Mouse (Mus musculus): ENCODE data around the gene Rad23a.

Rad23a gene

DNA sequence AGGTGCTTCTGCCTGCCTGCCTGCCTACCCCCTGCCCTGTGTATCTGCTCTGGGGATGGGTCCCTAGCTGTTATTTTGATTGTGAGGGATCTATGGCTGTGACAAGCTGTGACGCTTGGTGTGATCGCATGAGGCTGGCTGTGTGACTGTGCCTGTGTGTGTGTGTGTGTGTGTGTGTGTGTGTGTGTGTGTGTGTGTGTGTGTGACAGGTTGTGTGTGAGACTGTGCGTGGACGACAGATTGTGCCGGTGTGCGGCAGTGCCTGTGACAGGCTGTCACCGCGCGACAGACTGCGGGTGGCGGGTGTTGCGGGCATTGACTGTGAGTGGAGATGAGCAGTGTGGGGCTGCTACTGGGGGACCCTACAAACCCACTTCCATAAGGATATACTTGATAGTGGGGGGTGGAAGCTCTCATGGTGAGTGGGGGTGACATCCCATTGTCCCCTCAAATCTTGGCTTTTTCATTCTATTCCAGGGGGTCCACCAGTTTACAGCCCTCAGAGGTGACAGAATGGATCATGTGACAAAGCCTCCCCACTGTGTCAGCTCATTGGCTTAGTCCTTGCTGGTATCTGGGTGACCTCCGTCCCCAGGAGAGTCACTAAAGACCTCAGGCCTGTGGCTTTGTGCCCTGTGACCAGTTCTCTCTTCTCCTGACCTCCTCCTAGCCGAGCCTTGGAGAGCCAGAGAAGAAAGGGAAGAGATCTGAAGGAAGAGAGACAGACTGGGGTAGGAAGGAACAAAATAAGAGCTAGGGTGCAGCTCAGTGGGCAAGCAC is 52.8 kb downstream of the Rad23a start:
- DNase-seq (ENCODE audit: low spot score) = no peak

DNA sequence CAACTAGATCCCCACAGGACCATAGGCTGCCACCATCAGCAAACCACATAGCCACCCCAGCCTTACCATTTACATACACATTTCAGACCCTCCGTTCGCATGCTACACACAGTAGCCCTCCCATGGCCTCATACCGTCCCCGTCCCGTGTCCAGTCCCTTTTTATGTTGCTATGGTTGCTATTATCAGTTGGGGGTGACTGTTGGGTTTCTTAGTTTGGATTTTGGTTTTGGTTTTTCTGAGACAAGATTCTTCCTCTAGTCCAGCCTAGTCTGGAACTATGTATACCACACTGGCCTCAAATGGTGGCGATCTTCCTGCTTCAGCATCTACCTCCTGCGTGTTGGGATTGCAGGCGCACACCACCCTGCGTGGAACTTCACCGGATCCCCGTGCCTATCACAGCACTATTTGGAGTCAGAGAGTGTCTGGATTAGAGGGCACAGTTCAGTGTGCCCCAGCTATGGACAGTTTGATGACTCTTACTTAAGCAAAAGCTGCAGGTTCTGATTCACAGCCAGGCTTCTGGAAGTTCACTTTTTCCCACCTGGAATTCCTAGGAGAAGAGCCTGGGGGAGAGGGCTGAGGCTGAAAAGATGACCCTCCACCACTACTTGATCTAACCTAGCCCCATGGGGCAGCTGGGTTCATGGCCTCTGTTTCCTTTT is 53.5 kb downstream of the Rad23a start:
- no peak for DNase-seq (ENCODE audit: low spot score)

DNA sequence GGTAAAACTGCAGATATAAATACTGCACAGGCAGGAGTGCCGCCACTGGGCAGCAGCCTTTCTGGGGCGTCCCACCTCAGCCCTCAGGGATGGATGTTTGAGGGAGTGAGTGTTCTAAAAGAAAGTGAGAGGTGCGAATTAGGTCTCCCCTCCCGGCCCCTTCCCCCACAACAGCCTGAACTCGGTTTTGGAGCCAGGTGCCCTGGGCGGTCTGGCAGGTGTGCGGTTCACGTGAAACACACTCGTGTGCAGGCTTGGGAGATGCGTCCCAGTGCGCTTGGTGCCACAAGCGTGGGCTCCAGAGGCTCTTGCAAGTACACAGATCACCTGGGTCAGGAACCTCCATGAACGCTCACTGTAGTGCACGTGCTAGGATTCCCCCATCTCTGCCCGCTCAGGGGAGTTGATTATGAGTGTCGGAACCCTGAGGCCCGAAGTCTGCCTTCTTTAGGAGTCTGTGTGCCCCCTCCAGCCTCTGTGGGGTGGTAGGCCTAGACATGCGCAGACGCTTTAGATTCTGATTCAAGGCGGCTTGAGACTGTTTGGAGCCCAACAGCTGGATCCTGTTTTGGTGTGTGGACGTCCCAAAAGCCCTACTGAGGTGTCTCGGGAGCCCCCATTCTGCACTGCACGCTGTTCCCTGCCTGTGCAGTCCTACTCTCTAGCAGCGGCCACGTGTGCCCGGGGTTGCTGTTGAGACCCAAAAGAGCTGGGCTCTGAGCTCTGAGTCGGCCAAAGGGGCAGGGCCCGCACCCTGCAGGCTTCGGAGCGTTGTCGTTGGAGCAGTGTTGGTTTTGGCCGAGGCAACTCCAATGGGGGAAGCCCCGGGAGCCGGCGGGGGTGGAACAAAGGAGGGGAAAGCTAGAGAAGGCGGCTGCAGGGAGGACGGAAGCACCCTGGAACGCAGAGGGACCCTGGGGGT is 54.4 kb downstream of the Rad23a start:
- no peak for DNase-seq (ENCODE audit: low spot score)

DNA sequence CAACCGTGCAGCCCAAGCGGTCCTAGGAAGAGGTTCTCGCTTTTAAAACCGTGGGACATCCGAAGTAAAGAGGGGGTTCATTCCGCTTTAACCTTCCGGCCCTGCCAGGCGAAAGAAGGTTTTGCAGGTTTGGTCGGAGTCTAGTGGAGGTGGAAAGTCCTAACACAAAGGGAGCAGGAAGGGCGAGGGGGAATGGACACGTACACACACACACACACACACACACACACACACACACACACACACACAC is 55.0 kb downstream of the Rad23a start:
- DNase-seq (ENCODE audit: low spot score) = no peak

DNA sequence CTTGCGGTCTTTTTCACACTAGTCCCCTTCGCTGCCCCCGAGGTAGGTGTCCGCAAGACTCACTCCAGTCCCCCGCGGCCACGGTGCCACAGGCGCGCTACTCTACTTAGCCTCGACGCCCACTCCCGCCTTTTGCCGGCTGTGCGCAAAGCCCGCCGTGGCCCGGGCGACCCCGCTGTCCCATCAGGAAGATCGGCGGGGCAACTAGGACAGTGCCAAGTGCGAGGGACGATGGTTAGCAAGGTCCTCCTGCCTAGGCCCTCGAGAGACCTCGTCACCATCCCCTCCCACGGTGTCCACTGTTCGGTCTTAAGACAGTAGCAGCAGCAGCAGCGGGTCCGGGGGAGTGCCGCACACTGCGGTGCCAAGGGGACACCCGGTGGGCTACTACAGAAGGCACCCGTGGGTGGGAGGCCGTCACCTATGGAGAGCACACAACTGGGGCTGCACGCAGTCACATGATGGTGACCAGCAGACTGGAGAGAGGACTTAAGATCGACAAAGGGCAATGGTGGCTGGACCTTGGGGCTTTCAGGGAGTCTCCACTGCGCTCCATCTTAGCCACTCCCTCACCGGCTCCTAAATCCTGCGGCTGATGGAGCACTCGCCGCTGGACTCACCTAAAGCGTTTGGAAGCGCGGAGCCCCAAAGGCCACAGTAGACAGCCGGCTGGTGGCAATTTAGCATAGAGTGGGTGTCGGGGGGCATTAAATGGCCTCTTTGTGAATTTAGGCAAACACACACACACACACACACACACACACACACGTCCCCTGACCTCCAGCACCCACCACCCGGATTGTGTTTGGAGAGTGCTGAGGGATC is 55.6 kb downstream of the Rad23a start:
- no peak for DNase-seq (ENCODE audit: low spot score)

Data from layer of hippocampus, adult 11-12 months (tissue).